Mouse (Mus musculus): ENCODE data around the gene Ifit1. TPM values are rescaled to one million over a fixed set of nuclear protein-coding genes. Genes with fewer than 3 reads are reported as not detected.
"Not testable (repeated sequence)": the region's sequence is repeated elsewhere in the genome, so short reads cannot be mapped to it uniquely, and the experiment has no call there.

Ifit1 gene
- polyA plus RNA-seq (2015; fragmentation: Nextera tagmentation; extraction: Ambion mirVana): 0.88 and 1.3 TPM in 2 replicates

DNA sequence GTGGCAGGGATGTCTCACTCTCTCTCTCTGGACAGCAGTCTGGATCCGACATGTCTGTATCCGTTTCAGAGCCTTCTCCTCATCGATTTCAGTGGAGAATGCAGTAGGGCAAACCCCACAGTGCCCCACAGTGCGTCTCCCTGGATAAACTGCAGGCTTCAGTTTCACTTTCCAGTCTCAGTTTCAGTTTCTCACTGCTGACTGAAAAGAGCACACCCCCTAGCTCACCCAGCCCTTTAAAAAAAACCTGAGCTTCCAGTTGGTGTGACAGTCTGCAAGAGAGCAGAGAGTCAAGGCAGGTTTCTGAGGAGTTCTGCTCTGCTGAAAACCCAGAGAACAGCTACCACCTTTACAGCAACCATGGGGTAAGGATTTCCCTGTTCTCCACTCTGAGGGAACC, at the start of gene Ifit1, which contains the start of gene Ifit1bl2:
Gene Ifit1, plus strand, starts transcription at position 249 of the 400 bp plus-strand sequence.
Gene Ifit1bl2, minus strand, starts transcription at position 121 of the 400 bp plus-strand sequence.
- peak within 1 kb of the TSS; percentile 8 for H3K9ac ChIP-seq
- ATAC-seq (ENCODE audit: extremely low read depth, insufficient number of reproducible peaks, low FRiP score, low TSS enrichment): no peak
- H3K27me3 ChIP-seq (replicated peaks): peaks cover 17% of the 10 kb centered on the region
- H3K27ac ChIP-seq (replicated peaks): no peak within 1 kb of the TSS
- H3K4me3 ChIP-seq: peak within 1 kb of the TSS; percentile 10; the same call in 1 of the 2 replicates
- H3K4me1 ChIP-seq: peaks cover 17% of the 10 kb centered on the region
- H3K36me3 ChIP-seq: no peaks in the 10 kb centered on the region
- 27% methylated on average over 4 of the region's 4 CpGs for WGBS
- H3K4me2 ChIP-seq: peak within 1 kb of the TSS; percentile 46
- H3K9me3 ChIP-seq: no peaks in the 10 kb centered on the region

DNA sequence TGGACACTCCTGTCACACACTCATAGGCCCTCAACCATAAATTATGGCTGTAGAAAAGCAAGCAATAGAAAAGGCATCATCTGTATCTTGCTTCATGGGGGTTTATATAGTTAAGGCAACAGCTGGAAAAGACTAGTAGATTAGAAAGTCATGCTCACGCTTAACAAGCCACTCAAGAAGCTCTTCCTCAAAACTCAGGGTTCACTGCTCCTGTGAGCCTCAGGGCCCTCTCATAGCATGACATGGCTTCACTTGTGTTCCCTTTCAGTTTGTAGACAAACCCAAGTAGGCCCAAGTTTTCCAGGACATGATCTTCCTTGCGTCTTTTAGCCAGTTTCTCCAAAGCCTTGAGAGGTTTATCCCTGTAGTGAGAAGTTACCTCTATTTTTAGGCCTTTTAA, 47.2 kb upstream of the Ifit1 start:
- 75% methylated on average over 2 of the region's 2 CpGs for WGBS
- H3K27ac ChIP-seq (replicated peaks): no peak overlapping the region
- no peak overlapping the region for H3K4me2 ChIP-seq
- ATAC-seq (ENCODE audit: extremely low read depth, insufficient number of reproducible peaks, low FRiP score, low TSS enrichment): no peak
- H3K4me1 ChIP-seq: peaks cover 18% of the 10 kb centered on the region
- no peak overlapping the region for H3K9ac ChIP-seq
- no peak overlapping the region for H3K4me3 ChIP-seq
- no peaks in the 10 kb centered on the region for H3K27me3 ChIP-seq (replicated peaks)
- no peaks in the 10 kb centered on the region for H3K9me3 ChIP-seq
- no peaks in the 10 kb centered on the region for H3K36me3 ChIP-seq

DNA sequence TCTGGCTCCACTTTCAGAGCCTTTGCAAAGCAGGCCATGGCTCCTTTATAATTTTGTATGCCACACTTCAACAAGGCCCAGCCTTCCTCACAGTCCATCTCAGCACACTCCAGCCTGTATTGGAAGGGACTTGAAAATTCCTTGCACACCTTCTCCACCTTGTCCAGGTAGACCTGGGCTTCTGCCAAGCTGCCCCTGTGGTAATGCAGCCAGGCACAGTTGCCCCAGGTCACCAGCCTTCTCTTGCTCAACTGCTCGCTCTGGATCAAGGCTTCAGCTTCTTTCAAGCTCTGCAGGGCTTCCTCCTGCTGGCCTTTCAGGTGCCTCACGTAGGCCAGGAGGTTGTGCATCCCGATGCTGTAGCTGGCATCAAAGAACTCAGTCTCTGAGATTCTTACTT, 46.1 kb upstream of the Ifit1 start:
- WGBS: 73% methylated on average over 3 of the region's 3 CpGs

DNA sequence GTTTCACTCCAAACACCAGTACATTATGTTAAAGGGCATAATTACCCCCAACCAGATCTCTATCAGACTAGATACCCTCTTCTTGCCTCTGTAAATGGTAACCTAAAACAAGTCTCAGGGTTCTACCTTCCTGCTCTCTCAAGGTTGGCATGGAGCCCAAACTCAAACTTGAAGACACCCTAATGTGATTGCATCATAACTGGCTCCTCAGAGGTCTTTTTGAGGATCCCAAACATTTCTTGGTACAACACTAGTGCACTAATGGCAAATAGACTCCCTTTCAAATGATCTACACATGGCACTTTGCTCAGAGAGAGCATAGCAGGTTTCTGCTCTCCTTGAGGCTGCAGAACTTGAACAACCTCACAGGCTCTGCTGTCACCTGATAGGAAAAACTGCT, 43.9 kb upstream of the Ifit1 start:
- no peak overlapping the region for H3K4me2 ChIP-seq
- peaks cover 23% of the 10 kb centered on the region for H3K4me1 ChIP-seq
- no peak for ATAC-seq (ENCODE audit: extremely low read depth, insufficient number of reproducible peaks, low FRiP score, low TSS enrichment)
- no peaks in the 10 kb centered on the region for H3K36me3 ChIP-seq
- H3K9me3 ChIP-seq: no peaks in the 10 kb centered on the region
- H3K27ac ChIP-seq (replicated peaks): no peak overlapping the region
- no peak overlapping the region for H3K4me3 ChIP-seq
- no peak overlapping the region for H3K9ac ChIP-seq
- no peaks in the 10 kb centered on the region for H3K27me3 ChIP-seq (replicated peaks)

More for the DNA sequence above, 46.1 kb upstream of the Ifit1 start:
- H3K4me1 ChIP-seq: peaks cover 23% of the 10 kb centered on the region
- H3K27me3 ChIP-seq (replicated peaks); H3K4me2 ChIP-seq; H3K36me3 ChIP-seq; H3K4me3 ChIP-seq; H3K27ac ChIP-seq (replicated peaks); ATAC-seq (ENCODE audit: extremely low read depth, insufficient number of reproducible peaks, low FRiP score, low TSS enrichment); H3K9me3 ChIP-seq; H3K9ac ChIP-seq: not testable (repeated sequence)

DNA sequence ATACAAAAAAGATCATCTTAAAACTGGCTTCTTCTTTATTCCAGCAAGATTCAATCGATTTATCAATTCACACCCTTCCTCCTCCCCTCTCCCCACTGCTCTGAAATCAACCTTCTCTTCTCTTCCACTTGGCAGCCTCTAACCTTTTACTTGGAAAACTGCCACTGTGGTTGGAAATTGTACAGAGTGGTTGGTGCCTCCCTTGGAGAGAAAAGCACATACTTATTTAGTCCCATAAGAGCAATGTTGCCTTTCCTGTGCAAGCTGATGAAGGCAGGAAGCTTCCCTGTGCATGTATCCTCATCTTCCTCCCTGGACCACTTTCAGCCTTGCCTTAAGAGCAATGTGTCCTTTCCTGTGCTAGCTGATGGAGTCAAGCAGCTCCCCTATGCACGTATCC, 42.3 kb upstream of the Ifit1 start:
- Histone ChIP-seq H3K27ac (replicated peaks) (peak overlapping the region; percentile 12; the same call in 1 of the 2 replicates), H3K27me3 (replicated peaks) (no peaks in the 10 kb centered on the region), H3K4me3 (no peak overlapping the region), H3K9me3 (no peaks in the 10 kb centered on the region), H3K4me1 (peaks cover 23% of the 10 kb centered on the region), H3K36me3 (no peaks in the 10 kb centered on the region), H3K9ac (no peak overlapping the region), H3K4me2 (no peak overlapping the region)
- ATAC-seq (ENCODE audit: extremely low read depth, insufficient number of reproducible peaks, low FRiP score, low TSS enrichment): no peak
- WGBS: 51% methylated on average over 2 of the region's 2 CpGs

DNA sequence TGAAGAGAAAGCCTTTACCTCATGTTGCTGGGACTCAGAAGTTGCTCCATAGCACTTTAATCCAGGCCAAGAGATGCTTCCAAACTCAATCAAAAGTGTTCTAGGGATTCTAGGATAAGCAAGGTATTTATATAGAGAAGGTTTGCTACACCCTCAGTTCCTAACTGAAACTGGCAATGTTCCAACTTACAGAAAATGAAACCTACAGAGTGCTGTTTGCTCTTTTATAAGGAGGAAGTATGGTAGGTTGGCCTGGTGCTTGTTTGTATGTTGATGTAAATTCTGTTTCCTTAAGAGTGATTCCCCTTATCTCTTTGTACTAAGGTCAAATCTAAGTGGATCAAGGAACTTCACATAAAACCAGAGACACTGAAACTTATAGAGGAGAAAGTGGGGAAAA, 41.4 kb upstream of the Ifit1 start:
- not testable (repeated sequence) for H3K4me2 ChIP-seq; H3K9me3 ChIP-seq; H3K27ac ChIP-seq (replicated peaks); ATAC-seq (ENCODE audit: extremely low read depth, insufficient number of reproducible peaks, low FRiP score, low TSS enrichment); H3K36me3 ChIP-seq; H3K27me3 ChIP-seq (replicated peaks); H3K9ac ChIP-seq; H3K4me3 ChIP-seq
- peaks cover 23% of the 10 kb centered on the region for H3K4me1 ChIP-seq

DNA sequence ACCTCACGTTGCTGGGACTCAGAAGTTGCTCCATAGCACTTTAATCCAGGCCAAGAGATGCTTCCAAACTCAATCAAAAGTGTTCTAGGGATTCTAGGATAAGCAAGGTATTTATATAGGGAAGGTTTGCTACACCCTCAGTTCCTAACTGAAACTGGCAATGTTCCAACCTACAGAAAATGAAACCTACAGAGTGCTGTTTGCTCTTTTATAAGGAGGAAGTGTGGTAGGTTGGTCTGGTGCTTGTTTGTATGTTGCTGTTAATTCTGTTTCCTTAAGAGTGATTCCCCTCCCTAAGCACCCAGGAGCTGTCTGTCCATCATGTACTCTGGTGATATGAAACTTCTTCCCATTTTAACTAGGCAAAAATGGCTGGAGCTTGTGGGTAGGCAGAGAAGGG, 38.8 kb upstream of the Ifit1 start, which contains the start of gene Ifit1bl1:
Gene Ifit1bl1, minus strand, starts transcription at position 69 of the 400 bp plus-strand sequence.
- peaks cover 21% of the 10 kb centered on the region for H3K4me1 ChIP-seq
- H3K36me3 ChIP-seq; H3K4me2 ChIP-seq; H3K9ac ChIP-seq; H3K27me3 ChIP-seq (replicated peaks); H3K4me3 ChIP-seq; ATAC-seq (ENCODE audit: extremely low read depth, insufficient number of reproducible peaks, low FRiP score, low TSS enrichment); H3K9me3 ChIP-seq; H3K27ac ChIP-seq (replicated peaks): not testable (repeated sequence)
- WGBS: 31% methylated on average over 1 of the region's 1 CpGs

DNA sequence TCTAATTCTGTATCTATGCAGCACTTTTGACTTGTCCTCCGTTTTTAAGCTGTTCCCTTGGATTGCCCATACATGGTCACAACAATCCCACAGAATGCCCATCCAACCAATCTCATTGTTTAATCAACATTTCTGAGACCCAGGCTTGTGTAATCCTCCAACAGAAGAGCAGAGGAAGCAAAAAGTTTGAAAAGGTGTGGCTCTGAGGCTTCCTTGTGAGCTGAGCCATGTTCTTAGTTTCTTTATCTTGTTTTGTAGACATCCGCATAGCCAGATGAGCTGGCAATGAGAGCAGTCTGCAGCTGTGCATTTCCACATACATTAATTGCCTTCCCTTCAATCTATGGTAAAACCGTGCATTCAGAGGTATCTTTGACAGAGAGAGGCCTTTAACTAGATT, 35.2 kb upstream of the Ifit1 start:
- no peaks in the 10 kb centered on the region for H3K27me3 ChIP-seq (replicated peaks)
- no peaks in the 10 kb centered on the region for H3K36me3 ChIP-seq
- H3K4me2 ChIP-seq: no peak overlapping the region
- no peaks in the 10 kb centered on the region for H3K4me1 ChIP-seq
- no peak for ATAC-seq (ENCODE audit: extremely low read depth, insufficient number of reproducible peaks, low FRiP score, low TSS enrichment)
- H3K27ac ChIP-seq (replicated peaks): no peak overlapping the region
- no peak overlapping the region for H3K4me3 ChIP-seq
- H3K9me3 ChIP-seq: no peaks in the 10 kb centered on the region
- 81% methylated on average over 3 of the region's 3 CpGs for WGBS
- no peak overlapping the region for H3K9ac ChIP-seq

DNA sequence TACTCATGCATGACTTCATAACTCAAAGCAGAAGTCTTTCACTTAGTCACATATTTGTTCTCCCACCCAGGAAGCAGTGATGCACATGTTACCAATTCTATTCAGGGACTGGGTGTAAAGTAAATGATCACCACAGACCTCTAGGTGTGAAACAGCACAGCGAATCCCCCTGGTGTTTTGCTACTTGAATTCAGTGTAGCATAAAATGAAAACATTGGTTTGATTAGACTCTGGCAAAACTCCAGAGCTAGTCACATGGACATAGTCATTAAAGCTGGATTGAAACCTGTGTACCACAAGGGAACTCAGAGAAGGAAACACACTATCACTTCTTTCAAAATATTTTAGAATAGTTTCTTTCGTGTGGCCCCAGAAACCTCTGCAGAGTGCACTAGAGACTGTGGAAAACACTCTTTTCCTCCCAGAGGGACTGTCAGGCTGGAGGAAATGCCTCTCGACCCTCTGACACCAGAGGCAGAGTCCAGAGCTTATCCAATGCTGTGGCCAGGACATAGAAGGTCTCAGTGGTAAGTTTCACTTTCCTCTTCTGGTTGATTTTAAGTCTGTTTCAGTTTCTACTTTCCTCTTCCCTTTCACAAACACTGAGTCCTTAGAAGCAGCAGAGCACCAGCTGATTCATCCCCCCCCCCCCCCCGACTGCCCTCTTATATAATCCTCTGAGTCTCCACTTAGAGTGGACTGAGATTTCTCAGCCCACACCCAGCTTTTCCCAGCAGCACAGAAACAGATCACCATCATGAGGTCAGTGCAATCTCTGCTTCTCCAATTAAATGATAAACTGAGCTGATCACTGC, 33.2 kb upstream of the Ifit1 start, which contains the start of gene Ifit3b:
Gene Ifit3b, plus strand, starts transcription at position 734 of the 815 bp plus-strand sequence.
- H3K9ac ChIP-seq: peak within 1 kb of the TSS; percentile 41
- ATAC-seq (ENCODE audit: extremely low read depth, insufficient number of reproducible peaks, low FRiP score, low TSS enrichment); H3K27me3 ChIP-seq (replicated peaks); H3K9me3 ChIP-seq; H3K27ac ChIP-seq (replicated peaks); H3K4me2 ChIP-seq; H3K36me3 ChIP-seq; H3K4me3 ChIP-seq; H3K4me1 ChIP-seq: not testable (repeated sequence)
- WGBS: 32% methylated on average over 4 of the region's 4 CpGs

DNA sequence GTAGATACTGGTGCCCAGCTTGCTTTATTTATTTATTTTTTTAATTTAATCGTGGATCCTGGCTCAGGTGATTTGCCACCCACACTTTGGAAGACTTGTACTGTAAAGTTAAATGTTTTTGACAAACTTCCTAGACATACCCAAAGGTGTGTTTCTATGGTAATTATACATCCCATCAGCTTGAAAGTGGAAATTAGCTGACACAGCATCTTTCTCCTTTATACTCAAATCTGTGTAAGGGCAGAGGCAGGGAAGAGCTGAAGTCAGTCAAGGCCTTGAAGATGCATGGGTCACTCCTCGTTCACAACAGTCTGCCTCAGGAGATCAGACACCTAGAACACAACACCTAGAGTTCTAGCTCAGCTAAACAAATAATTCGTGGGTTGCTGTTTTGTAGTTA, 30.6 kb upstream of the Ifit1 start:
- WGBS: 53% methylated on average over 3 of the region's 3 CpGs
- ATAC-seq (ENCODE audit: extremely low read depth, insufficient number of reproducible peaks, low FRiP score, low TSS enrichment): not testable (repeated sequence)

DNA sequence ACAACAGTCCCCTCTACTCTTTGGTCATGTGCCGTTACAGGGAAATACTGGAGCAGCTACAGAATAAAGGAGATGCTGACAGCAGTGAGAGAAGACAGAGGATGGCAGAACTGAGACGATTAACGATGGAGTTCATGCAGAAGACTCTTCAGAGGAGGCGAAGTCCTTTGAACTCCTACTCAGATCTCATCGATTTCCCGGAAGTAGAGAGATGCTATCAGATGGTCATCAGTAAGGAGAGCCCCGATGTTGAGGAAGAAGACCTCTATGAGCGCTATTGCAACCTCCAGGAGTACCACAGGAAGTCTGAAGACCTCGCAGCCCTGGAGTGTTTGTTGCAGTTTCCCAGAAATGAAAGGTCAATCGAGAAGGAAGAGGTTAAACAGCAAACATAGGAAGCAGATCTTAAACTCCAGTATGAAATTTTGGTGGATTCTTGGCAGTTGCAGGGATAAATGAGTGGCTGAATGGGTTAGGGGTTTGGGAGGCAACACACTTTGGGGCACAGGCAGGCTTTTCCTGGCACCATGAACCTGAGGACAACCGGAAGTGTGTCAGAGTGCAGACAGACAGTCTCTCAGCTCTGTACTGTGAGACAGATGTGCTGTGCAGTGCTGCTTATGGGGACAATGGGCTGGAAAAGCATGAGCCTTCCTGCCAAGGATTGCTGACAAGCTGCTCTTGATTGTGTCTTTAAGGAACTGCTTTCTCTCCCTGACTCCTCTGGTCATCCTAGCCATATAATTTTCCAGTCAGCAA, 28.2 kb upstream of the Ifit1 start:
- not testable (repeated sequence) for ATAC-seq (ENCODE audit: extremely low read depth, insufficient number of reproducible peaks, low FRiP score, low TSS enrichment); H3K4me1 ChIP-seq; H3K9ac ChIP-seq; H3K27me3 ChIP-seq (replicated peaks); H3K4me2 ChIP-seq; H3K36me3 ChIP-seq; H3K9me3 ChIP-seq; H3K27ac ChIP-seq (replicated peaks); H3K4me3 ChIP-seq
- WGBS: 85% methylated on average over 5 of the region's 11 CpGs

More for the DNA sequence above, 30.6 kb upstream of the Ifit1 start:
- H3K27me3 ChIP-seq (replicated peaks); H3K9me3 ChIP-seq; H3K4me1 ChIP-seq; H3K4me3 ChIP-seq; H3K4me2 ChIP-seq; H3K9ac ChIP-seq; H3K36me3 ChIP-seq; H3K27ac ChIP-seq (replicated peaks): not testable (repeated sequence)
